Mouse (Mus musculus) urinary bladder, postnatal 14 days (tissue): Measurements from ENCODE around the gene Olfr356.

Experiments used
- DNase-seq: peaks from one replicate; pipeline ENCODE4 v3.0.0; 2021; ENCODE audit warnings: low spot score

Olfr356 gene

GRCm38 (mm10) chr2:36936821-36937220 is at the start of gene Olfr356:
TSS of gene Olfr356 (plus strand) at chr2:36937121.
- no peak for DNase-seq

GRCm38 (mm10) chr2:36892836-36893235 is 44.1 kb upstream of the Olfr356 start, which contains the start of gene Olfr353:
TSS of gene Olfr353 (minus strand) at chr2:36892936.
- no peak for DNase-seq

GRCm38 (mm10) chr2:36897114-36897513 is 39.8 kb upstream of the Olfr356 start:
- DNase-seq, result no peak

DNA sequence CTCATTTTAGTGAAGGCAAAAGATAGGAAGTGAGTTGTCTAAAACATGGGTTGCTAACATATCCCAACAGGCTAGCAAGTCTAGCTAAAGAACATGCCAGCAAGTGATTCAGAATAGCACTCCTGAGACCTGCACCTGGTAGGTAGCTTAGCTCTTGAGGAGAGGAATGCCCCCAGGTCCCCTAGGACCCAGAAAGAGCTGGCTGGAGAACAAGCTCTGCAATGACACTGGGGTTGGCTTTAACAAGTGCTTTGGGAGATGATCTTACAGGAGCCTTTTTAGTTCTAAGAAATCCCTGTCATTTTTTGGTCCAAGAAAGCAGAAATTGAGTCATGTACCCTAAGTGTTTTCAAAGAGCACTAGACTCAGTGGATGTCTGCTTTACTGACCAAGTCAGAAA is 31.5 kb upstream of the Olfr356 start, which contains the start of gene Olfr354:
Gene Olfr354 (plus strand): TSS at position 301 of the 400 bp plus-strand sequence.
- no peak for DNase-seq

GRCm38 (mm10) chr2:36928797-36929196 is 8.1 kb upstream of the Olfr356 start, which contains the start of gene Olfr355:
TSS of gene Olfr355 (minus strand) at chr2:36928897.
- no peak for DNase-seq
